Mouse (Mus musculus) splenic B cell, adult 2 months (primary cell): ENCODE results near the gene Dhrs7b.

ENCODE experiments used
- DNase-seq: peaks from one replicate; pipeline ENCODE4 v3.0.0-alpha.2; 2011; ENCODE audit warnings: low read depth, low spot score
- H3K27me3 ChIP-seq: 2 replicates; pipeline ENCODE4 v1.6.1; 2012; ENCODE audit warnings: mild to moderate bottlenecking, low read length, moderate library complexity, mixed read lengths; ENCODE audit not compliant: control insufficient read depth, poor library complexity, insufficient read depth, severe bottlenecking
- H3K36me3 ChIP-seq: 2 replicates; pipeline ENCODE4 v1.6.1; 2012; ENCODE audit warnings: mild to moderate bottlenecking, low read length, moderate library complexity, mixed read lengths; ENCODE audit not compliant: control insufficient read depth, poor library complexity, insufficient read depth, severe bottlenecking

The Dhrs7b gene

GRCm38 (mm10) chr11:60902486-60902885, 72.1 kb downstream of the Dhrs7b start:
- H3K36me3 ChIP-seq, result no peaks in the 10 kb centered on the region; the same call in 1 of the 2 replicates
- H3K27me3 ChIP-seq, result no peaks in the 10 kb centered on the region
- no peak for DNase-seq

- Histone ChIP-seq H3K27me3 (no peaks in the 10 kb centered on the region), H3K36me3 (no peaks in the 10 kb centered on the region; the same call in 1 of the 2 replicates)
- no peak for DNase-seq
Observed at GRCm38 (mm10) chr11:60903661-60904061, 73.2 kb downstream of the Dhrs7b start.

GRCm38 (mm10) chr11:60905407-60906120, 75.1 kb downstream of the Dhrs7b start:
- Histone ChIP-seq H3K36me3 (no peaks in the 10 kb centered on the region; the same call in 1 of the 2 replicates), H3K27me3 (no peaks in the 10 kb centered on the region)
- no peak for DNase-seq

- Histone ChIP-seq H3K36me3 (no peaks in the 10 kb centered on the region; the same call in 1 of the 2 replicates), H3K27me3 (no peaks in the 10 kb centered on the region)
- no peak for DNase-seq
Observed at GRCm38 (mm10) chr11:60906449-60906848, 76.0 kb downstream of the Dhrs7b start.

GRCm38 (mm10) chr11:60908073-60908472, 77.6 kb downstream of the Dhrs7b start:
- Histone ChIP-seq H3K27me3 (no peaks in the 10 kb centered on the region), H3K36me3 (no peaks in the 10 kb centered on the region; the same call in 1 of the 2 replicates)
- DNase-seq, result no peak

- Histone ChIP-seq H3K36me3 (no peaks in the 10 kb centered on the region; the same call in 1 of the 2 replicates), H3K27me3 (no peaks in the 10 kb centered on the region)
- no peak for DNase-seq
Observed at GRCm38 (mm10) chr11:60909626-60910025, 79.2 kb downstream of the Dhrs7b start.
